Mouse (Mus musculus): ENCODE results near the gene Birc5. TPM values are rescaled to one million over a fixed set of nuclear protein-coding genes. Genes with fewer than 3 reads are reported as not detected.

Birc5 gene
- polyA plus RNA-seq, 1 experiment from 2014 or later: 86.0 TPM

DNA sequence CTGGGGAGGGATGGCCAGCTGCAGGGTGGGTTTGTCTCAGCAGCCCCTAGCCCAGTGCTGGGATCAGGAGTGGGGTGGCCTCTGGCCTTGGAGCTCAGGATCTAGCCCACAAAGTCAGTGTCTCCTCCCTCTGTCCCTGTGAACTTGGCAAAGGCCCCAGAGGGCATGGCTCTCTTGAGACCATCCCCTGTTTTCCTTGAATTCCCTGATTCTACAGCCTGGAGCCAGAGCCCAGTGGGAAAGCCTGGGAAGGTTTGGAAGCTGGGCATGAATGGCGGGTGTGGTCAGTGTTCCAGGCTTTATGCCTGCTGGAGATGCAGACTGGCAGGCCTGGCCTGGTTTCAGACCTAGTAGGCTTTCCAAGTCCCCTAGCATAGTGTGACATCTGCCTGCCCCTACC is 33.2 kb downstream of the Birc5 start:
- 0 out of 2 replicates have a peak overlapping the region, but pooled peaks have one; percentile 9 for H3K4me2 ChIP-seq (replicated peaks; ENCODE audit: low read depth)
- WGBS: 83% methylated on average over 1 of the region's 1 CpGs
- peak overlapping the region; percentile 26; the same call in 1 of the 2 replicates for H3K9ac ChIP-seq (ENCODE audit: low read depth, low read length)
- no peak for TF ChIP-seq CTCF (IDR thresholded peaks at IDR 0.05; ENCODE audit: low read depth)
- H3K27ac ChIP-seq (ENCODE audit: low read depth, low read length): peak overlapping the region; percentile 83
- H3K9me3 ChIP-seq (ENCODE audit: control insufficient read depth): no peaks in the 10 kb centered on the region
- no peak overlapping the region for H3K4me3 ChIP-seq (ENCODE audit: low read depth, low read length)
- no peaks in the 10 kb centered on the region for H3K36me3 ChIP-seq (ENCODE audit: control insufficient read depth, insufficient read depth)
- no peaks in the 10 kb centered on the region for H3K27me3 ChIP-seq (replicated peaks; ENCODE audit: control insufficient read depth, insufficient read depth, low read length)
- peaks cover 24% of the 10 kb centered on the region for H3K4me1 ChIP-seq (replicated peaks; ENCODE audit: control insufficient read depth, insufficient read depth, low read length)
- no peak for ATAC-seq

DNA sequence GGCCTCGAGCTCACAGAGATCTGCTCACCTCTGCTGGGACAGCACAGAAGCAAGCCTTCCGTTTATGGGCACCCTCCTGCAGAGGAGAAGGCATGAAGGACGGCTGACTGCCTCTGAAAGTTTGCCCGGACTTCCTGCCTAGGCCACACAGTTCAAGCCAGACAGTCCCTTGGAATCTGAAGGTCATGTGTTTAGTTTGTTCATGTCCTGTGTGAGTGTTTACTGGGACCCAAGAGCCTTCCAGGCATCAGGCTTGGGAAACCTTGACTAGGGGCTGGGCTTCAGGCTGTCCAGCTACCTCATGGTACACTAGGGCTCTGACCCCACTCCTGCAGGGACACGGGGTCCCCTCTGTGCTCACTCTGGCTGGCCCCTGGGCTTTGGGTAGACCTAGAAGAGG is 36.9 kb downstream of the Birc5 start:
- Histone ChIP-seq H3K27me3 (replicated peaks; ENCODE audit: control insufficient read depth, insufficient read depth, low read length) (peaks cover 2% of the 10 kb centered on the region), H3K4me2 (replicated peaks; ENCODE audit: low read depth) (no peak overlapping the region), H3K9me3 (ENCODE audit: control insufficient read depth) (no peaks in the 10 kb centered on the region), H3K36me3 (ENCODE audit: control insufficient read depth, insufficient read depth) (no peaks in the 10 kb centered on the region), H3K27ac (ENCODE audit: low read depth, low read length) (no peak overlapping the region), H3K9ac (ENCODE audit: low read depth, low read length) (no peak overlapping the region), H3K4me3 (ENCODE audit: low read depth, low read length) (no peak overlapping the region), H3K4me1 (replicated peaks; ENCODE audit: control insufficient read depth, insufficient read depth, low read length) (peaks cover 26% of the 10 kb centered on the region)
- no peak for TF ChIP-seq CTCF (IDR thresholded peaks at IDR 0.05; ENCODE audit: low read depth)
- WGBS: 58% methylated on average over 5 of the region's 5 CpGs
- ATAC-seq: no peak

DNA sequence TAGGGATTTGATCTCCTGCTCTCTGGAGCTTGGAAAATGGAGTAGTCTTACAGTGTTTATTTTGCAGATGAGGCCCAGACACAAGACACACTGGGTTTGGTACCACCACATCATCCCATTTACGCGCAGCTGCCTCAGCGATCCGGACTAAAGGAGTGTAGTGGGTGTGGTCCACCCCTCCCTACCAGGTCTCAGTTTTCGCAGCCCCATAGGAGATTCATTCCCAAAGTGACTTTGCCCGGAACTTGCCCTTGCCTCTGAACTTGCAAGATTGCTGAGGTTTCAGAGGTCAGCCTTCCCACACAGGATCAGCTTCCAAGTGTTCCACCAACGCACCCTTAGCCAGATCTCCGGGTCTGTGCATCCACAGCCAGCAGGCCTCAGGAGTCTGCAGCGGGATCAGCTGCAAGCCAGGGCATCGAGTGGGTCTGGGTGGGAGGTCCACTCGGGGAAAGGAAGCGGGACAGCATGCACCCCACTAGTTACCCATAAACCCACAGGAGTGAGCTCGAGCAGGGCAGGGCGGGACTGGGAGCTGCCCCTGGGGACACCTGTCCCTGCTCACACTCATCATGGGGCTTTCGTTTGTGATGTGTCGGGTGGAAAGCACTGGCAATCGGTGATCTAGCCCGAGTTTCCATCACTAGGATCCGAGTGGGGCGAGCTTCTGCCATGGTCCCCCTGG is 39.3 kb downstream of the Birc5 start:
- H3K27me3 ChIP-seq (replicated peaks; ENCODE audit: control insufficient read depth, insufficient read depth, low read length): peaks cover 2% of the 10 kb centered on the region
- H3K4me2 ChIP-seq (replicated peaks; ENCODE audit: low read depth): peak overlapping the region; percentile 52
- no peaks in the 10 kb centered on the region for H3K36me3 ChIP-seq (ENCODE audit: control insufficient read depth, insufficient read depth)
- WGBS: 39% methylated on average over 20 of the region's 20 CpGs
- no peak overlapping the region for H3K9ac ChIP-seq (ENCODE audit: low read depth, low read length)
- H3K27ac ChIP-seq (ENCODE audit: low read depth, low read length): no peak overlapping the region
- H3K9me3 ChIP-seq (ENCODE audit: control insufficient read depth): no peaks in the 10 kb centered on the region
- no peak for TF ChIP-seq CTCF (IDR thresholded peaks at IDR 0.05; ENCODE audit: low read depth)
- peak overlapping the region; percentile 11; the same call in 1 of the 2 replicates for H3K4me3 ChIP-seq (ENCODE audit: low read depth, low read length)
- H3K4me1 ChIP-seq (replicated peaks; ENCODE audit: control insufficient read depth, insufficient read depth, low read length): peaks cover 10% of the 10 kb centered on the region
- no peak for ATAC-seq

DNA sequence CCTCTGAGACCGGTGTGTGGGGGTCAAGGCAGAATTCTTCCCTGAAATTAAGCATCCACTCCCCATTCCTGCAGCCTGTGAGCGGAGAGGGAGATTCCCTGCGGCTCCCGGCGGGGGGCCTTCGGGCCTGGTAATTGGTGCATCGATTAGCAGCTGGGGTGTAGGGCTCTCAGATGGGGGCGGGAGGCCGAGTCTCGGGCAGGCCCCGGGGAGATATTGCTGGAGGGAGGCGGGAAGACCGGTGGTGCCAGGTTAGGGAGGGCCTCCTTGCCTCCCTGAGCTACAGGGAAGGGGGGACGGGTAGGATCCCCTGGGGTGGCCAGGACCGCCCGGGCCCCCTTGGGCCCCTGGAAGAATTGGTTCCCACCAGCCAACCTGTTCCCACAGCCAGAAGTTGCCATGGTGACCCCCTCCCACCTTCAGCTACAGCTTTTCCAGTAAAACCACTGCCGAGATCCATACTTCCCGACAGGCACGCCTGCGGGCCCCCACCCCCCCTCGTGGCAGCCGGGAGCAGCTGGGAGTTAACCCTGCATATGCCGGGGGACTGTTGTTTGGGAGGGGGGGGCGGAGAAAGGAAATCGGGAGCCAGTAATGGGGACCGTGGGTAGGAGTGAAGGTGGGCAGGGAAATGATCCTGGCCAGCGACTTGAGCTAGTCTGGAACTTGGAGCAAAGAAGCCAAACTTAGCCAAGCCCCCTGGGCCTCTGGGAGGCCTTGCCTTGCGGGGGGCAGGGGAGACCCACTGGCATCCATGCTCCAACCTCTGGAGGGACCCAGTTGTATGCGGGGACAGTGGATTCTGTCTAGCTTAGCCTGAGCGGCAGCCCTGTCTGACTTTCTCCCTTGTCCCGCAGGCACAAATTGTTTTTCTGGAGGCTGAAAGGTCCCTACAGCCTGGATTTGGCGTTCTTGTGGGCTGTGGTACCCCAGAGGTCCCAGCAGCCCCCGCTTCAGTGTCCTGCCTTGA is 40.1 kb downstream of the Birc5 start:
- Histone ChIP-seq H3K27ac (ENCODE audit: low read depth, low read length) (no peak overlapping the region), H3K27me3 (replicated peaks; ENCODE audit: control insufficient read depth, insufficient read depth, low read length) (peaks cover 2% of the 10 kb centered on the region), H3K36me3 (ENCODE audit: control insufficient read depth, insufficient read depth) (no peaks in the 10 kb centered on the region), H3K4me1 (replicated peaks; ENCODE audit: control insufficient read depth, insufficient read depth, low read length) (peaks cover 10% of the 10 kb centered on the region; the same call in 1 of the 2 replicates), H3K9ac (ENCODE audit: low read depth, low read length) (no peak overlapping the region), H3K4me3 (ENCODE audit: low read depth, low read length) (peak overlapping the region; percentile 11; the same call in 1 of the 2 replicates), H3K4me2 (replicated peaks; ENCODE audit: low read depth) (peak overlapping the region; percentile 52), H3K9me3 (ENCODE audit: control insufficient read depth) (no peaks in the 10 kb centered on the region)
- peak; percentile 9; the same call in 1 of the 2 replicates for TF ChIP-seq CTCF (IDR thresholded peaks at IDR 0.05; ENCODE audit: low read depth)
- ATAC-seq: no peak
- 18% methylated on average over 31 of the region's 33 CpGs for WGBS

DNA sequence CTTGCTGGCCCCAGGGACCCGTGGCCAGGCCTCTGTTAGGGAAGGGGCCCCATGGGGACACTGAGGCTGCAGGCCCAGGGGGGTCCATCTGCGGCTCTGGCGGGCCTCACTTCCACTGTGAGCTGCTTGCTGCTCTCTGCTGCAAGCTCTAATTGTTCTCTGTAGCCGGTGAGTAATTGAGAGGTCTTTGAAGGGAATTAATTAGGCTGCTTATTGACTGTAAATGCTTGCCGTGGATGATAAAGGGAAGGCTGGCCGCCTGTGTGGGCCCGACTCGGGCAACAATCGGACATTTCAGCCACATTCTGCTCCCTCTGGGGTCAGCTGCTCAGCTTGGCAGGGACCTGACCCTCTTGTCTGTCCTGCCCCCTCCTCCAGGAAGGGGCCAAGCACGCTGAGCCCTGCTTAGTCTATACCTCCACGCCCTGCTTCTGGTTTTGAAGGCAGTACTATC is 40.9 kb downstream of the Birc5 start:
- Histone ChIP-seq H3K9ac (ENCODE audit: low read depth, low read length) (no peak overlapping the region), H3K36me3 (ENCODE audit: control insufficient read depth, insufficient read depth) (no peaks in the 10 kb centered on the region), H3K4me1 (replicated peaks; ENCODE audit: control insufficient read depth, insufficient read depth, low read length) (peaks cover 10% of the 10 kb centered on the region; the same call in 1 of the 2 replicates), H3K4me3 (ENCODE audit: low read depth, low read length) (no peak overlapping the region), H3K27ac (ENCODE audit: low read depth, low read length) (no peak overlapping the region), H3K27me3 (replicated peaks; ENCODE audit: control insufficient read depth, insufficient read depth, low read length) (peaks cover 2% of the 10 kb centered on the region), H3K9me3 (ENCODE audit: control insufficient read depth) (no peaks in the 10 kb centered on the region), H3K4me2 (replicated peaks; ENCODE audit: low read depth) (no peak overlapping the region; the same call in 1 of the 2 replicates)
- 34% methylated on average over 11 of the region's 11 CpGs for WGBS
- ATAC-seq: no peak
- TF ChIP-seq CTCF (IDR thresholded peaks at IDR 0.05; ENCODE audit: low read depth): no peak

Measured in intestine, postnatal 0 days (tissue).